Mouse (Mus musculus) cerebellum, adult 11-12 months (tissue): ENCODE measurements around the gene Hist1h3i.
"Not testable (repeated sequence)": the region's sequence is repeated elsewhere in the genome, so short reads cannot be mapped to it uniquely, and the experiment has no call there.

Source experiments
- DNase-seq: peaks from one replicate; pipeline ENCODE4 v3.0.0; 2022

Gene Hist1h3i

GRCm38 (mm10) chr13:21782361-21783254, 562 bp downstream of the Hist1h3i start:
- peak; percentile 52 for DNase-seq

- no peak for DNase-seq
These were observed 1.5 kb downstream of the Hist1h3i start for GRCm38 (mm10) chr13:21781639-21782038.

- peak; percentile 17 for DNase-seq
These were observed 2.1 kb downstream of the Hist1h3i start for GRCm38 (mm10) chr13:21781021-21781555.

- peak; percentile 76 for DNase-seq
These were observed 3.1 kb downstream of the Hist1h3i start, which contains the start of gene Hist1h1b for GRCm38 (mm10) chr13:21779767-21780731. Hist1h1b (minus strand) TSS chr13:21780625.

GRCm38 (mm10) chr13:21778814-21779766, 4.1 kb downstream of the Hist1h3i start:
- DNase-seq, result peak; percentile 66

- DNase-seq, result no peak
These were observed 27.5 kb downstream of the Hist1h3i start for GRCm38 (mm10) chr13:21755707-21756106.

- DNase-seq, result not testable (repeated sequence)
These were observed 28.7 kb downstream of the Hist1h3i start for GRCm38 (mm10) chr13:21754294-21755001.

GRCm38 (mm10) chr13:21753524-21754285, 29.5 kb downstream of the Hist1h3i start, which contains the start of the genes Hist1h2ak and Hist1h2bn:
Hist1h2ak (minus strand) TSS chr13:21753827.
Hist1h2bn (plus strand) TSS chr13:21754123.
- peak; percentile 72 for DNase-seq

GRCm38 (mm10) chr13:21753051-21753523, 30.1 kb downstream of the Hist1h3i start:
- DNase-seq, result no peak

- DNase-seq, result no peak
These were observed 30.8 kb downstream of the Hist1h3i start for GRCm38 (mm10) chr13:21752356-21752755.

GRCm38 (mm10) chr13:21751827-21752226, 31.3 kb downstream of the Hist1h3i start:
- no peak for DNase-seq

- no peak for DNase-seq
These were observed 31.8 kb downstream of the Hist1h3i start for GRCm38 (mm10) chr13:21751417-21751816.

GRCm38 (mm10) chr13:21750159-21751017, 32.8 kb downstream of the Hist1h3i start, which contains the start of gene Hist1h4k:
Hist1h4k (minus strand) TSS chr13:21750505.
- DNase-seq, result peak; percentile 96

GRCm38 (mm10) chr13:21749387-21750158, 33.6 kb downstream of the Hist1h3i start:
- DNase-seq, result no peak

- DNase-seq, result no peak
These were observed 38.2 kb downstream of the Hist1h3i start for GRCm38 (mm10) chr13:21745006-21745405.

- DNase-seq, result peak; percentile 86
These were observed 48.0 kb downstream of the Hist1h3i start, which contains the start of gene Hist1h4j for GRCm38 (mm10) chr13:21734906-21735767. Hist1h4j (plus strand) TSS chr13:21735064.
